Mouse (Mus musculus) monocyte, adult 5-6 weeks (primary cell): Measurements from ENCODE around the gene Esp15. TPM values are rescaled to one million over a fixed set of nuclear protein-coding genes. Genes with fewer than 3 reads are reported as not detected.
"Not testable (repeated sequence)": the region's sequence is repeated elsewhere in the genome, so short reads cannot be mapped to it uniquely, and the experiment has no call there.

Experiments
- ATAC-seq: fragments of 153-309, 156-312 bp; replicated peaks from 2 replicates; pipeline ENCODE4 v1.8.0; 2017; ENCODE audit warnings: mild to moderate bottlenecking; ENCODE audit not compliant: low TSS enrichment, insufficient number of reproducible peaks, severe bottlenecking, poor library complexity, low FRiP score
- total RNA-seq: library from RNA; stranded (forward); fragments of 200-1000, 200-491, 200-594 nt; gene quantifications from 3 replicates; pipeline ENCODE4 v1.2.3, GENCODE M21; 2017

Esp15 gene
- not detected in 3 replicates for total RNA-seq

DNA sequence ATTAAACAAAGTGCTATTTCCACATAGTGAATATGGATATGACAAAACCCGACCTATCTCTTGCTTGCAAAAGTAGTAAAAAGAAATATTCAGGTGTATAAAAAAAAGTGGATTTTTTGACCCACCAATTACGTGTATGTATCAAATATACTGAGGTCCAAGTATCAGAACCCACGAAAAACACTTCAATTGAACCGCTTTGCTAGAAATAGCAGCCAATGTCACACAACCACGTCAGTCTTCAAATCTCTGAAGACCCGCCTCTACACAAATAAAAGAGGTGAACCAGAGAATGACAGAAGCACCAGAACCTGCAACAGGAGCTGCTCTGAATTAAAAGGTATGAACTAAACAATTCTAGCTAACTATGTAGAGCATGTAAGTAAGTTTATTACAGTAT, at the start of gene Esp15:
Gene Esp15 (plus strand): TSS at position 301 of the 400 bp plus-strand sequence.
- ATAC-seq, result not testable (repeated sequence)

DNA sequence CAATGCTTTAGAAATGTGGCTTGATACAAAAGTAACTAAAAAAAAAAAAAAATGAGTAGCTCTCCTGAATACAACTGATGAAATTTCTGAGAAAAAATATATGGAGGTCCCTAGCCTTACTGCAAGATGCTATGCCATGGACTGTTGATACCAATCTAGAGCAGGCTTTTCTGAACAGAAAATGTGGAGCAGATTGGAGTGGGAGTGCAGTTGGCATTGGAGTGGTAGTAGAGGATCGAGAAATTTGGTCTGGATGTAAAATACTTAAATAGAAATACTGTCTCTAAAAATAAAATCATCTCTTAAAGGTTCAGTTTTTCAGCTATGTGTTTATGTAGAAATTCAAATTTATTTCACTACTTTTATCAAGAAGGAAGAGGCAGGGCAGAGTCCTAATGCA, 49.2 kb upstream of the Esp15 start:
- no peak for ATAC-seq

Other genes starting within 250 kb of the Esp15 start
- gene Esp18, start 234.6 kb upstream of the Esp15 start, total RNA-seq, result not detected in 3 replicates
- gene Esp16, start 104.8 kb upstream of the Esp15 start, total RNA-seq, result not detected in 3 replicates